Mouse (Mus musculus): ENCODE results near the gene Cpne9.

Cpne9 gene

GRCm38 (mm10) chr6:113342297-113342696, 60.2 kb downstream of the Cpne9 start:
- DNase-seq (ENCODE audit: low spot score) = no peak

DNA sequence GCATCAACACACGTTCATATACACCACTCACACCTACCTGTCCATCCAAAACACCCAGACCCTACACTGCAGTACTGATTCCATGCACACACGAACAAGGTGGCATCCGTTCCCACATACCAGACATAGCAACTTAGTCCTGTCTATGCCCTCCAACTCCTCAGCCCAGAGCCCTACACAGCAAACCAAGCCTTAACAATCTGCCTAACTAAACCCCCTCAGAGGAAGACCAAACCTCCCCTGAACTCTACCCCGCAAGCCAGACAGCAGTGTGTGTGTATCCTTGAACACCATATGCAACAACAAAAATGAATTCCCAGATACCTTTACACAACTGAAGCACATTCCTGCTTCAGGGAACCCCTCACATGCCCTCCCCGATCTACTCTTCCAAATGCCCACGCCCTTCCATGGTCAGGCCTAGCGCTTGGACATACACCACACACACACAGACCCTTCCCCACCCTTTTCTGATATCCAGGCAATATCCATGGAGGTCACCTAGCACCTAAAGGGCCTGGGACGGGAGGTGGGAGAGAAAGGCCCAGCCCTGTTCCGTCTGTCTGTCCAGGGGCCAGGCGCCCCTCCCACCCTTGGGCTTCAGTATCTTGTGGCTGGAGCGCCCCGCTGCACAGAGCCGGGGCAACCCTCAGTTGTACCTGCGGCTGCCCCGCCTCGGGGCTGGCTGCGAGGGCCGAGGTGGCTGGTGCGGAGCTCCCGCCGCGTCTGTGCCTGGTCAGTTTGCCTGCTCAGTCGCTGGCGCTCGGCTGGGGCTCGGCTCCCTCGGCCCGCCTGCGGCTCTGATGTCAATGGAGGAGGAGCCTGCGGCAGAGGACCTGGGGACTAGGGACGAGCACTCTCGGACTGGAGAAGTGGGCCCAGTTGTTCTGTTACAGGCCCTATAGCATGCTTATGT, 61.3 kb downstream of the Cpne9 start, which contains the start of gene Camk1:
Gene Camk1, minus strand, starts transcription at position 808 of the 916 bp plus-strand sequence.
- DNase-seq (ENCODE audit: low spot score) = peak; percentile 62

DNA sequence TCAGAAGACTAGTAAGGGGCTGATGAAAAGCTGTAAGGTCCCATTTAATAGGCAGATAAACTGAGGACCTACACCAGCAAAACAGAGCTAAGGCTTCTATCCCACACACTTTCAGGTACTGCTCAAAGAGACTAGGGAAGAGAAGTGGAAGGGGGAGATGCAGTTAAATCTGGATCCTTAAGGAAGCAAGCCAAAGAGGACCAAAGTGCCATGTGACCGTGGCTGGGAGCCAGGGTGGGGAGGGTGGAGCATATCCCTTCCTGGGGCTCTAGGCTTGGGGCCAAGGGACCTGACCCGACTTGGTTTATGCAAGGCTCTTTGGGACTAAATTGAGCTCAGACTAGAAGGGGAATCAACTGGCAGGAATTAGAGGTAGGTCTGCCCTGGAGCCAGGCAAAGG, 62.2 kb downstream of the Cpne9 start:
- peak; percentile 47 for DNase-seq (ENCODE audit: low spot score)

- DNase-seq (ENCODE audit: low spot score) = no peak
Measured at GRCm38 (mm10) chr6:113346897-113347296, 64.8 kb downstream of the Cpne9 start.

DNA sequence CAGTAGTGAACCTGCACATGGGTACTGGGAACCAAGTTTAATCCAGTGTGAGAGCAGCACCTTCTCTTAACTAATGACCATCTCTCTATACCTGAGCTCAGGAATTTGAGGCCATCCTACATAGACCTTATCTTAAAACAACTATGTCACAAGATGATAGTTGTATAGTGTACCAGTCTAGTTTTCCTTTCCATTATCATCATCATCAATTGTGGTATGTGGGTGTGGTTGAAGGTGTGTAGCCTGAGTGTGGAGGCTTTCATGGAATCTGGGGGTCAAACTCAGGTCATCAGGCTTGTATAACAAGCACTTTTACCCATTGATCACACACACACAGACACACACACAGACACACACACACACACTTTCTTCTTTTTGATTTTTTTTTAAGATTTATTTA, 68.4 kb downstream of the Cpne9 start:
- DNase-seq (ENCODE audit: low spot score) = no peak

DNA sequence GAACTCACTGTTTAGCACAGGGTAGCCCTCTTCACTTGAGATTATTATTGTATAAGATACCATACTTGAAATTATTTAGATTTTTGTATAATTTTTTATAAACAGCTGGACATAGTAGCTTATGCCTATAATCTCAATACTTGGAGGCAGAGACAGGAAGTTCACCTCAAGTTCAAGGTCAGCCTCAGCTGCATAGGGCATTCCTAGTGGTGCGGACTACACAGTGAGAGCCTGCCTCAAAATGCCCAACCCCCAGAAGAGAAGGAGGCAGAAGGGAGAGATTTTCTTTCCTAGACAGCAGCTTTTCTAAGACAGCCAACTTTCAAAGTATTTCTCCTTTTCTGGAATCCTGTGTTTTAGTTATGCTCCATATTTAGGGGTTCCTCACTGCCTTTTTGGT, 69.1 kb downstream of the Cpne9 start:
- no peak for DNase-seq (ENCODE audit: low spot score)

- DNase-seq (ENCODE audit: low spot score) = no peak
Measured at GRCm38 (mm10) chr6:113351653-113352052, 69.5 kb downstream of the Cpne9 start.

GRCm38 (mm10) chr6:113352820-113353219, 70.7 kb downstream of the Cpne9 start:
- DNase-seq (ENCODE audit: low spot score) = no peak

GRCm38 (mm10) chr6:113353696-113354095, 71.6 kb downstream of the Cpne9 start:
- no peak for DNase-seq (ENCODE audit: low spot score)
